Mouse (Mus musculus): ENCODE data around the gene Epn2.

- TF ChIP-seq CTCF (IDR thresholded peaks at IDR 0.05) = no peak
- TF ChIP-seq EP300 (IDR thresholded peaks at IDR 0.05) = 0 out of 2 replicates have a peak, but pooled peaks have one; percentile 21
These were observed 36.4 kb upstream of the Epn2 start for GRCm38 (mm10) chr11:61615686-61616522.

All from lung, postnatal 0 days (tissue).